Mouse (Mus musculus): Measurements from ENCODE around the gene Dram1. TPM values are rescaled to one million over a fixed set of nuclear protein-coding genes. Genes with fewer than 3 reads are reported as not detected.

The Dram1 gene
- polyA plus RNA-seq, 1 experiment from 2014 or later, result 3.8 TPM

GRCm38 (mm10) chr10:88301802-88302470 is 76.9 kb downstream of the Dram1 start:
- no peak overlapping the region for H3K4me3 ChIP-seq (replicated peaks)
- H3K9me3 ChIP-seq, result no peaks in the 10 kb centered on the region
- no peaks in the 10 kb centered on the region for H3K4me1 ChIP-seq (replicated peaks)
- H3K4me2 ChIP-seq (replicated peaks), result no peak overlapping the region
- no peaks in the 10 kb centered on the region for H3K27me3 ChIP-seq (replicated peaks)
- 0 out of 2 replicates have a peak, but pooled peaks have one; percentile 31 for ATAC-seq
- H3K9ac ChIP-seq, result no peak overlapping the region
- no peaks in the 10 kb centered on the region for H3K36me3 ChIP-seq
- WGBS, result 62% methylated on average over 6 of the region's 6 CpGs
- H3K27ac ChIP-seq, result peak overlapping the region; percentile 18; the same call in 1 of the 2 replicates

GRCm38 (mm10) chr10:88296991-88297390 is 81.9 kb downstream of the Dram1 start:
- Histone ChIP-seq H3K27me3 (replicated peaks) (no peaks in the 10 kb centered on the region), H3K36me3 (no peaks in the 10 kb centered on the region), H3K9ac (no peak overlapping the region), H3K4me3 (replicated peaks) (no peak overlapping the region), H3K9me3 (no peaks in the 10 kb centered on the region), H3K4me2 (replicated peaks) (no peak overlapping the region), H3K4me1 (replicated peaks) (no peaks in the 10 kb centered on the region), H3K27ac (no peak overlapping the region)
- no peak for ATAC-seq
- WGBS, result 45% methylated on average over 10 of the region's 10 CpGs

GRCm38 (mm10) chr10:88295091-88295490 is 83.8 kb downstream of the Dram1 start:
- Histone ChIP-seq H3K27me3 (replicated peaks) (no peaks in the 10 kb centered on the region), H3K4me2 (replicated peaks) (no peak overlapping the region)
- no peak for ATAC-seq

GRCm38 (mm10) chr10:88288061-88288460 is 90.8 kb downstream of the Dram1 start:
- no peak overlapping the region for H3K27ac ChIP-seq
- no peaks in the 10 kb centered on the region for H3K36me3 ChIP-seq
- H3K4me2 ChIP-seq (replicated peaks), result no peak overlapping the region
- ATAC-seq, result no peak
- no peak overlapping the region for H3K4me3 ChIP-seq (replicated peaks)
- H3K9me3 ChIP-seq, result no peaks in the 10 kb centered on the region
- H3K27me3 ChIP-seq (replicated peaks), result no peaks in the 10 kb centered on the region
- H3K4me1 ChIP-seq (replicated peaks), result peaks cover 3% of the 10 kb centered on the region; the same call in 1 of the 2 replicates
- WGBS, result 63% methylated on average over 10 of the region's 10 CpGs
- H3K9ac ChIP-seq, result no peak overlapping the region

More at GRCm38 (mm10) chr10:88295091-88295490, 83.8 kb downstream of the Dram1 start:
- 89% methylated on average over 6 of the region's 6 CpGs for WGBS
- Histone ChIP-seq H3K9me3 (no peaks in the 10 kb centered on the region), H3K4me3 (replicated peaks) (no peak overlapping the region), H3K4me1 (replicated peaks) (no peaks in the 10 kb centered on the region), H3K36me3 (no peaks in the 10 kb centered on the region), H3K27ac (no peak overlapping the region), H3K9ac (no peak overlapping the region)

- no peak overlapping the region for H3K4me2 ChIP-seq (replicated peaks)
- no peak for ATAC-seq
- no peak overlapping the region for H3K27ac ChIP-seq
- no peaks in the 10 kb centered on the region for H3K9me3 ChIP-seq
- peaks cover 3% of the 10 kb centered on the region; the same call in 1 of the 2 replicates for H3K4me1 ChIP-seq (replicated peaks)
- no peak overlapping the region for H3K4me3 ChIP-seq (replicated peaks)
- H3K9ac ChIP-seq, result no peak overlapping the region
- WGBS, result 71% methylated on average over 8 of the region's 8 CpGs
- H3K27me3 ChIP-seq (replicated peaks), result no peaks in the 10 kb centered on the region
- H3K36me3 ChIP-seq, result no peaks in the 10 kb centered on the region
These were observed 91.6 kb downstream of the Dram1 start for GRCm38 (mm10) chr10:88287261-88287660.

- Histone ChIP-seq H3K9ac (no peak overlapping the region), H3K9me3 (no peaks in the 10 kb centered on the region), H3K4me2 (replicated peaks) (no peak overlapping the region), H3K4me3 (replicated peaks) (no peak overlapping the region), H3K36me3 (no peaks in the 10 kb centered on the region), H3K27ac (peak overlapping the region; percentile 48), H3K27me3 (replicated peaks) (no peaks in the 10 kb centered on the region), H3K4me1 (replicated peaks) (peaks cover 3% of the 10 kb centered on the region; the same call in 1 of the 2 replicates)
- 54% methylated on average over 4 of the region's 4 CpGs for WGBS
- no peak for ATAC-seq
These were observed 94.4 kb downstream of the Dram1 start for GRCm38 (mm10) chr10:88284343-88284990.

GRCm38 (mm10) chr10:88281699-88282098 is 97.2 kb downstream of the Dram1 start:
- Histone ChIP-seq H3K4me1 (replicated peaks) (peaks cover 3% of the 10 kb centered on the region; the same call in 1 of the 2 replicates), H3K4me3 (replicated peaks) (no peak overlapping the region), H3K36me3 (no peaks in the 10 kb centered on the region), H3K27me3 (replicated peaks) (no peaks in the 10 kb centered on the region), H3K27ac (no peak overlapping the region), H3K4me2 (replicated peaks) (no peak overlapping the region), H3K9ac (no peak overlapping the region), H3K9me3 (no peaks in the 10 kb centered on the region)
- WGBS, result 78% methylated on average over 3 of the region's 3 CpGs
- ATAC-seq, result no peak

GRCm38 (mm10) chr10:88274045-88274444 is 104.8 kb downstream of the Dram1 start:
- ATAC-seq, result no peak

More at GRCm38 (mm10) chr10:88274045-88274444, 104.8 kb downstream of the Dram1 start:
- Histone ChIP-seq H3K9ac (no peak overlapping the region), H3K4me3 (replicated peaks) (no peak overlapping the region), H3K27ac (no peak overlapping the region), H3K36me3 (no peaks in the 10 kb centered on the region), H3K27me3 (replicated peaks) (no peaks in the 10 kb centered on the region), H3K4me1 (replicated peaks) (no peaks in the 10 kb centered on the region), H3K4me2 (replicated peaks) (no peak overlapping the region), H3K9me3 (no peaks in the 10 kb centered on the region)
- 71% methylated on average over 5 of the region's 5 CpGs for WGBS

Other genes starting within 250 kb of the Dram1 start
- gene Parpbp, start 232.1 kb downstream of the Dram1 start, polyA plus RNA-seq (2015; fragmentation: Nextera tagmentation; extraction: Ambion mirVana), result 9.1 and 10.4 TPM in 2 replicates
- gene Nup37, start 232.1 kb downstream of the Dram1 start, polyA plus RNA-seq (2015; fragmentation: Nextera tagmentation; extraction: Ambion mirVana), result 72.0 and 88.1 TPM in 2 replicates
- gene Washc3, start 178.0 kb downstream of the Dram1 start, polyA plus RNA-seq (2015; fragmentation: Nextera tagmentation; extraction: Ambion mirVana), result 63.2 and 68.6 TPM in 2 replicates
- gene Gnptab, start 52 bp upstream of the Dram1 start, polyA plus RNA-seq (2015; fragmentation: Nextera tagmentation; extraction: Ambion mirVana), result 15.9 and 16.3 TPM in 2 replicates
- 0.39 and 0.62 TPM in 2 replicates for gene Sycp3, start 80.5 kb upstream of the Dram1 start, polyA plus RNA-seq (2015; fragmentation: Nextera tagmentation; extraction: Ambion mirVana)
- gene Chpt1, start 125.0 kb upstream of the Dram1 start, polyA plus RNA-seq (2015; fragmentation: Nextera tagmentation; extraction: Ambion mirVana), result 219 and 229 TPM in 2 replicates
- 1.4 and 3.3 TPM in 2 replicates for gene Mybpc1, start 226.1 kb upstream of the Dram1 start, polyA plus RNA-seq (2015; fragmentation: Nextera tagmentation; extraction: Ambion mirVana)

Data from intestine, embryonic 15.5 days (tissue).